Mouse (Mus musculus) kidney, postnatal 36 days (tissue): ENCODE measurements around the gene Kcnma1.

ENCODE experiments used
- DNase-seq, 2 experiments: peaks; one replicate each; pipeline ENCODE4 v3.0.0; 2021 to 2022; ENCODE audit warnings: mixed read lengths in 2 of 2

The Kcnma1 gene

DNA sequence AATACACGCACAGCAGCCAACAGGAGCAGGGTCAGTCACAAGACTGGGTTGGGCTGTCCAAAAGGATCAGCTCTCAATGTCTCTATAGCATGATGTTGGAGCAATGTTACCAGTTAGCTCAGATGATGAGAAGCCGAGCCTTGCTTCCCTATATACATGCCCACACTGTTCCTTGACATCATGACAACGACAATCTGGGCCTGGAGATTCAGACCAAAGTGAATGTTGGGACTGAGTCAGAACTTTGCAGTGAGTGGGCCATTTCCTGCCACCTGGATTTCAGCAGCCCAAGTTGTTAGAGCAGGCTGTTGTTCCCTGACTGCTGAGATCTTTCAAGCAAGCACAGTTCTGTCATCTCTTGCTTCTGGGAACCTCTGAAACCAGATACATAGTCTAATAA is 347.9 kb downstream of the Kcnma1 start:
- no peak for DNase-seq

GRCm38 (mm10) chr14:23651682-23652081 is 362.6 kb downstream of the Kcnma1 start:
- no peak for DNase-seq

DNA sequence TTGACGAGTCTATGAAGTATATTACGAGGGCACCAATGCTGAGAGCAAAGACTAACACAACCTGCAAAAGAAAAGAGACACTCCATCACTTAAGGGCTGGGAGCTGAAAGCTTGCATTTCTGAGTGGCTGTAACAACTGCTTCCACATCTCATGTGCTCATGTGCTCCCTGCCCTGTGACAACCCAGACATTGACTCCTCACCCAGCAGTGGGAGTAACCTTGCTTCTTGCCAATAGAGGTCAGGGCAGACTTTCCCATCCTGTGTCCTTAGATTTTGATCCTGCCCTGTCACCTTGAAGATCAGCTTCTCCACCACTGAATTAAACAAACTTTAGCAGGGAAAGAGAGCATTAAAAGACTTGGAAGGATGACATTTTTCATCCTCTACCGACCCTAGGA is 364.2 kb downstream of the Kcnma1 start:
- no peak for DNase-seq

DNA sequence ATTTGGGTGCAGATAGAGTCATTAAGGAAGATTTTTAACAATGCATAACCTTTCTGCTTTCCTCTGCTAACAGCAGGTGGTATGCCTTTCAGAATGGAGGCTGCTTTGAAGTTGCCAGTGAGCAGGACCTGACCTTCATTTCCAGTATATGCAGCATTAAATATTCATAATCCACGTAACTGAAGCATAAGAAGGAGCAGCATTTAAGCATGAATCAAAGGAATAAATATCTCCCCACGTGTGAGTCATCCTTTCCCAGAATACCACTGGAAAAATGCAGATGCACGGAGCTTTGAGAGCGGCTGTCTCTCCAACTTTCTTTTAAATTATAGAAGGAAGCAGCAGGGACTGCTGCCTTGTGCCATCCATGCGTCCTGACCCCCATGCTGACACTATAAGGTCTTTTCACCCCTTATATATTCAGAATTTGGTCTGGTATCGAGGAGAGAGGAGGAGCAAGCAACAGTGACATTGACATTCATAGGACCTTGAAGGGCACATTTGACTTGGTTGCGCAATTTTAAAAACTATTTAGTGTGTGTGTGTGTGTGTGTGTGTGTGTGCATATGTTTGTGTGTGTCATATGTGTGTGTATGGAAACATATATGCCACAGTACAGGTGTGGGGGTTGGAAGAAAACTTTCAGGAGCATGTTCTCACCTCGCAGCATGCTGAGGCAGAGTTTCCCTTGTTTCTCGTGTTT is 368.8 kb downstream of the Kcnma1 start:
- DNase-seq: no peak

- no peak for DNase-seq
Measured at GRCm38 (mm10) chr14:23643162-23643561, 371.1 kb downstream of the Kcnma1 start.

DNA sequence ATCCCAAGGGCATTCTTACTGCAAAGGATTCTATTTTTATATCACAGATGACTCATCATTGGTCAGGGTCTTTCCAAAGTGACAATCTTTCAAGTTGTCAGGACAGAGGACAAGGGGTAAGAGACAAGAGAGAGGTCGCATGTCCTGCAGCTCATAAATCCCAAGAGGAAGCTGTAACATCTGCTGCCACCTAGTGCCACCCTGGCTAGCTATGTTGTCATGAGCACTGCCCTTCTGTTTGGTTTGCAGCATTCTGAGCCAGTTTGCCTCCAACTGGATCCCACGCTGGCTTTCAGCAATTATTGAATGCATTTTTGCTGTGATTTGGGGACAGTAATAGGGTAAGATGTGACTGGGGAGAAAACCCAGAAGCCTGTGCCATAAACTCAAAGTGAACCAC is 373.6 kb downstream of the Kcnma1 start:
- DNase-seq: peak; percentile 14 to 49

- no peak for DNase-seq
Measured at GRCm38 (mm10) chr14:23638078-23638695, 376.1 kb downstream of the Kcnma1 start.

- DNase-seq: peak; percentile 18 to 30
Measured at GRCm38 (mm10) chr14:23635903-23636302, 378.4 kb downstream of the Kcnma1 start.

DNA sequence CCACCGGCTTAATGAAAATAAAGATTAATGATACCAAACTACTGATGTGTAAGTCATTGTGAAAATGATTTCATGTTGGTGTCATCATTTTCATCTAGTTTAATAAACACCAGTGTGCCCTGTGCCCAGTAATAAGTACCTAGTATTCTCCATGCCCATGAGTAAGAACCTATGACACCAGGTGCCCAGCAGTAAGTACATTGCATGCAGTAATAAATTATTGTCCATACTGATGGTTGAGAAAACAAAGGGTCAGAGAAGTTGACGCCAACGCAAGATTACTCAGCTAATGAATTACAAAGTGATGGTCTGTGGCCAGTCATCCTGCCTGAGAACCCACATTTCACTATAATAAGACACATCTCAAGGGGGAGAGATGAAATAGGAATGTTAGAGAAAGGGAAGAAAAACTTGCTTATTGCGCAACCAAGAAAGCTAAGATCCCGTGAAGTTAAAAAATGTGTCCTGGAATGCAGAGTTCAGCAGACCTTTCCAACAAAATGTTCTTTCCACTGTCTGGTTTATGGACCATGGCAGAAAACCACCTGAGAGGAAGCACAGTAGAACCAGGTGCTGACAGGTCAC is 381.2 kb downstream of the Kcnma1 start:
- peak; percentile 4 to 35 for DNase-seq

DNA sequence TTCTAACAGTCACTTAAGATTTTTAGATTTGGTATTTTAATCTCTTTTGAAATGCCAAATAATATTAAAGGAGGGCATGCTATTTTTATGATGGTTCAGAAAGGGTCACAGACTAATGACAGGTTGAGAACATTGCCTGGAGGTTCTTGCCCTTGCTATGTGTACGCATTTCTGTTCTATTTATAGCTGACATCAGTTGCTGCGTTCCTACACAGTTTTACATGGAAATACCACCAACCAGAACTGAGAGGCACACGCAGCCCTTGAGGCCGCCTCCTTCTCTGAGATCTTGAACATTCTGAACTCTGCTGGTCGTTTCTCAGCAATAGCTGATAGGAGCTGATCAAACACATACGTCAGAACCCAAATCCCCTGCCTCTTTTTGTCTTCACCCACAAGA is 387.4 kb downstream of the Kcnma1 start:
- no peak for DNase-seq

DNA sequence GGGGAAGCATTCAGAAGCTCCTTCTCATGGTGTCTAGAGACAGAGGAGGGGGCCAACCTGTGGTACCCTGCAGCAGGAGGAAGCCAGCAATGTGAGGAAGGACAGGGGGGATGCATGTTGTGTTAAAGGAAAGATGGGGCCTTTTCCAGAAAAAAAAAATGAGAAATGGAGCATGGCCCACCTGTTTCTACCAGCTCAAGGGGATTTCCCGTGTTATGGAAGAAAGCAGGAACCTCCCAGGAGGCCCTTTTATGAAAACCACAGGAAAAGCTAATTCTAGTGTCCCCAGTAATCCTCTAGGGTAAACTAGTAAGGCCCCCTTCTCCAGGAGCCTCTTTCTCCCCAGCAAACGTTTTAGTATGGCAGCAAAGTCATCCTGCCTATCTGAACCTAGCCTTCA is 388.2 kb downstream of the Kcnma1 start:
- no peak for DNase-seq

- DNase-seq: no peak
Measured at GRCm38 (mm10) chr14:23625436-23625835, 388.9 kb downstream of the Kcnma1 start.

- no peak for DNase-seq
Measured at GRCm38 (mm10) chr14:23624455-23624854, 389.8 kb downstream of the Kcnma1 start.

DNA sequence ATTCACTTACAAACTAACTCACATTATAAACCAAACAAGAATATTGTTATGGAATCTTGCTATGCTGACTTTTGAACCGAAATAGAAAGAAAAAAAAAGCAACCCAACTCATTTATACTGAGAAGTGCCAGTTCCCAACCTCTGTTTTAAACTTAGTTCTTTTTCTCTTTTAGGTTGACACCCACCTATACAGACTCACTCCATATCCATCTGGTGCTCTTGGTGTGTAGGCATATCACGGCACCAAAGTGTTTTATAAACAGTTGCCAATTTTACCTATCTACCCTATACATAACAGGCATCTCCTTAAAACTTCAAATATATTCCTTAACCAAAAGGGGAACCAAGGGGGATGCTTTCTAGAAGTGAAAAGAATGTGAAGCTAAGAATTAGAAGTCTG is 393.6 kb downstream of the Kcnma1 start:
- DNase-seq: no peak

DNA sequence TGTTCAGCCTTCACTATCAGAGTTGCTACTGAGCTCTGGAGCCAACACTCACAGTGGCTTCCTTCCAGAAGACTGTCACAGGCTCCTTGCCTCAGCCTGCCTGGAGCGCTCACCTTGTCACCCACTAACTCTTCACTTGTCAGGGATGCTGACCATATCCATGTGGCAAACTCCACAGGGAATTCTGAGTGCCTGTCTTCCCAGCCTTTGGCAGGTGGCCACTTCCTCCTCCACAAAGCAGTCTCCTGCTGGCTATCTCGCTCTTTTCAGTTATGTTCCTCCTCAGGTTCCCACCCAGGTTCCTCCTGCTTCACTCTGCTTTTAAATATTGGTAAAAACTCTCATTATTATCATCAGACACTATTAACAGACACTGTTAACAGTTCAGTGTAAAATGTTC is 395.3 kb downstream of the Kcnma1 start:
- DNase-seq: no peak

GRCm38 (mm10) chr14:23618081-23618480 is 396.2 kb downstream of the Kcnma1 start:
- DNase-seq: peak; percentile 62 to 67

- DNase-seq: no peak
Measured at GRCm38 (mm10) chr14:23610054-23610453, 404.2 kb downstream of the Kcnma1 start.

DNA sequence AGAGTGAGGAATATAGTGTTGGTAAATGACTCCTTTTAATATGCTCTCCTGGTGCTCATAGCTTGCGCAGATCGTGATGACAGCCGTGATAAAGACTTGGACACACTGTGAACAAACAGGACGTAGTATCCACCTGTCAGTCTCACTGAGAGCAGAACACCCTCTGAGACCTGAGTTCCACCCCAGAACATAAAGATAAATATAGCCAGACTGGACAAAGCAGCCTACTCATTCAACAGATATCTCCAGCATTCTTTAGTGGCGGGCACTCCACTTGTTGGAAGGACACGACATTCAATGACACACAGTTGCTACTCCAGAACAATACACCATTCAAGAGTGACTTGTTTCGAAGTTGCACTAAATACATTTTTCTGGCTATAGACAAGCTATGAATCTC is 408.6 kb downstream of the Kcnma1 start:
- no peak for DNase-seq

- DNase-seq: no peak
Measured at GRCm38 (mm10) chr14:23602937-23603336, 411.4 kb downstream of the Kcnma1 start.

GRCm38 (mm10) chr14:23602054-23602453 is 412.2 kb downstream of the Kcnma1 start:
- no peak for DNase-seq

GRCm38 (mm10) chr14:23594629-23595028 is 419.7 kb downstream of the Kcnma1 start:
- DNase-seq: no peak

GRCm38 (mm10) chr14:23592826-23593447 is 421.4 kb downstream of the Kcnma1 start:
- no peak for DNase-seq

DNA sequence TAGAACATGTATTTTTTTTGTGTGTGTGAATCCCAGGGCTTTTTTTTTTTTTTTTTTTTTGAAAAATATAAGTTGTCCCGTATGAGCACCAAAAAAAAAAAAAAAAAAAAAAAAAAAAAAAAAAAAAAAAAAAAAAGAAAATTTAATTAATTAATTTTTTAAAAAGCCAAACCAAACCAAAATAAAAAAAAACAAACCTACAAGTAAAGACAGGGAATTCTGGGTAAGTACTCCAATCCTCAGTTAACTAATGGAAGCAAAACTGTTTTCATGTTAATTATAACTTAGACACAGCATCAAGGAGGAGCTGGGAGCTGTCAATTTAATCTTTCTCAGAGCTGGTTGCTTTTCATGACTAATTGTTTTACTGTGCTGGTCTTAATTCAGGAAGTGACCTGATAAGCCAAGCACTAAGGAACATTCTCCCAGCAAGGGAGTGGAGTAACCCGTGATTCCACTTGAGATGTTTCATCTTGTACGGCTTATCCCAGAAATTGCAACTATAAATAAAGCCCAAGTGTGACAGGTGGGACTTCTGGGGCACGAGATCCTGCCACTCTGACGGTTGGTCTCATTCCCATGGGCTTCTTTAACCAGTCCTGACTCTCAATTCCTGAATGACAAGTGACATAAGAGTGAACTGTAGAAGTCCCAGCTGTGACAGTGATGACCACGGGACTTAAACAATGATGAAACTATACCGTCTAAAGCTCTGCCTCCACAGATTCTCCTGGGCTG is 424.4 kb downstream of the Kcnma1 start:
- DNase-seq: no peak
